Mouse (Mus musculus): ENCODE measurements around the gene Rras. TPM values are rescaled to one million over a fixed set of nuclear protein-coding genes. Genes with fewer than 3 reads are reported as not detected.
A peak's percentile ranks its signal among the peaks of the same experiment; 100 is the strongest.
"Not testable (repeated sequence)": the region's sequence is repeated elsewhere in the genome, so short reads cannot be mapped to it uniquely, and the experiment has no call there.

Rras gene
- polyA plus RNA-seq, 1 experiment from 2014 or later = 23.6 TPM

DNA sequence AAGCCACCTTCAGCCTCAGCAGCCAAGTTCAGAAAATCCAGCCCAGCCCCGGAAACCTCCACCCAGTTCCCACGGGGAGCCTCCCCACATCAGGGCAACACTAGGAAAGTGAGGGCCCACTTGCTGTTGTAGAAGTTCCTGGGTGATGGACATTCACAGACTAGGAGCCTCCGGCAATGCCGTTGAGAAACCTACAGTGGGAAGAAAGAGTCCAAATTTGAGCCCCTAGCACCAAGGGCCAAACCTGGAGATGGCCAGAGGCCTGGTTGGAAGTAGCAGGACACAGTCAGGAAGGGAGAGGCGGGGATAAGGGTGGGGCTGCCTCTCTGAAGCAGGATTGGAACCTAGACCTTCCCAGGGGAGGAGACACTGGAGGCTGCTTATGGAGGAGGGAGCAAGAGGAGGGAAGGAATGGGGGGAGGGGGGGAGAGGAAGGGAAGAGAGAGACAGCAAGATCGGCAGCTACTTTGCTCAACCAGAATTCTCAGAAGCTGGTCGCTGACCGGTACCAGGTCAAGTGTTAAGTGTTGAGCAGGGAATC, 1.3 kb downstream of the Rras start:
- Histone ChIP-seq H3K9me3 (replicated peaks) (no peaks in the 10 kb centered on the region), H3K36me3 (0 out of 2 replicates have a peak, but pooled peaks cover 1% of the 10 kb centered on the region), H3K27ac (replicated peaks) (no peak overlapping the region), H3K4me1 (peaks cover 53% of the 10 kb centered on the region), H3K27me3 (ENCODE audit: low read depth, poor library complexity, severe bottlenecking) (peaks cover 24% of the 10 kb centered on the region), H3K4me3 (peak overlapping the region; percentile 72)
- 42% methylated on average over 8 of the region's 8 CpGs for WGBS
- no peak for DNase-seq (ENCODE audit: low spot score)

- WGBS = 78% methylated on average over 9 of the region's 9 CpGs
- DNase-seq (ENCODE audit: low spot score) = no peak
- peaks cover 24% of the 10 kb centered on the region for H3K27me3 ChIP-seq (ENCODE audit: low read depth, poor library complexity, severe bottlenecking)
- H3K36me3 ChIP-seq = no peaks in the 10 kb centered on the region
- peaks cover 41% of the 10 kb centered on the region for H3K4me1 ChIP-seq
- H3K27ac ChIP-seq (replicated peaks) = no peak overlapping the region
- no peaks in the 10 kb centered on the region for H3K9me3 ChIP-seq (replicated peaks)
- H3K4me3 ChIP-seq = peak overlapping the region; percentile 7; the same call in 1 of the 2 replicates
Observed at GRCm38 (mm10) chr7:45020225-45020624, 2.5 kb downstream of the Rras start.

DNA sequence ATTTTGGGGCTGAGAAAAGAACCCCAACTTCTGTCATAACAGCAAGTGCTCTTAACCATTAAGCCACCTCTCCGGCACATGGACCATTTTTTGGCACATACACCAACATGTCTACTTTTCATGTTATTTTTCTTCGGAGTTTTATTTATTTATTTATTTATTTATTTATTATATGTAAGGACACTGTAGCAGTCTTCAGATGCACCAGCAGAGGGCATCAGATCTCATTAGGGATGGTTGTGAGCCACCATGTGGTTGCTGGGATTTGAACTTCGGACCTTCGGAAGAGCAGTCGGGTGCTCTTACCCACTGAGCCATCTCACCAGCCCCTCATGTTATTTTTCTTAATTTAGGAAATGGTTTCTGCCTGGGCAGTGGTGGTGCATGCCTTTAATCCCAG, 6.0 kb downstream of the Rras start:
- WGBS = 86% methylated on average over 5 of the region's 5 CpGs

DNA sequence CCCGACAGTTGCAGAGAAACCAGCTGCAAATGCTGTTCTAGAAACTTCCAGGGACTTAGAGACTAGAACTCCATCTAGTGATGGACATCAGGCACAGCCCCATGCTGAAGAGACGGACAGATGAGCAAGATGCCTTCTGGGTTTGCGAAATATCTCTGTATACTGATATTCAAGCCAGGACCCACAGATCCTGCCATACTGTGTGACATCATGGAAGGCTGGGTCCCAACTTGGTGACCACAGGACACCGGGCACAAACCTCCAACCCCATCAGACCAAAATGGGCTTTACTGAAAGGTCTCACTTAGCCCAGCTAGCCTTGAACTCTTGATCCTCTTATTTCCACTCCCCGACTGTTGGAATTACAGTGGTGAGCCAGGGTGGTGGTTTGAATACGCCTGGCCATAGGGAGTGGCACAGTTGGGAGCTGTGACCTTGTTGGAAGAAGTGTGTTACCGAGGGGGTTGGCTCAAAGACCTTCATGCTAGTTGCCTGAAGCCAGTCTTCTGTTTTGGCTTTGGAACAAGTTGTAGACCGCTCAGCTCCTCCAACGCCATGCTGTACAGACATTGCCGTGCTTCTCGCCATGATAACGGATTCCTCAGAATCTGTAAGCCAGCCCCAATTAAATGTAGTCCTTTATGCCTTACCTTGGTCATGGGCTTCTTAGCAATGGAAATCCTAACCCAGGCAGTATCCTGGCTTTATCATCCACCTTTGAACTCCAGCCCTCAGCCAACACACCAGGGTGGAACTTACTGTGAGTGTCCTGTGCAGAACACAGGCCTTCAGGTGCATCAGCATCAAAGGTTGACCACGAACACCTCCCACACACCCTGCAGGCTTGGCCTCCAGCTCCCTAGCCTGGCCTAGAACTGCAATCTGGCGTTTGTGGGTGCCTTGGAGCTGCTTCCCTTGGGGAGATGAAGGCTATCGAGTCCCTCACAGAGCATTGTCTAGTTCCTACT, 6.8 kb downstream of the Rras start:
- H3K27me3 ChIP-seq (ENCODE audit: low read depth, poor library complexity, severe bottlenecking) = peaks cover 11% of the 10 kb centered on the region; the same call in 1 of the 2 replicates
- no peak for DNase-seq (ENCODE audit: low spot score)
- no peak overlapping the region for H3K4me3 ChIP-seq
- H3K36me3 ChIP-seq = peaks cover 34% of the 10 kb centered on the region
- 89% methylated on average over 15 of the region's 15 CpGs for WGBS
- peaks cover 18% of the 10 kb centered on the region for H3K4me1 ChIP-seq
- H3K9me3 ChIP-seq (replicated peaks) = no peaks in the 10 kb centered on the region
- H3K27ac ChIP-seq (replicated peaks) = no peak overlapping the region

More for the DNA sequence above, 6.0 kb downstream of the Rras start:
- not testable (repeated sequence) for H3K4me3 ChIP-seq; H3K27ac ChIP-seq (replicated peaks); H3K9me3 ChIP-seq (replicated peaks); DNase-seq (ENCODE audit: low spot score)
- peaks cover 20% of the 10 kb centered on the region for H3K27me3 ChIP-seq (ENCODE audit: low read depth, poor library complexity, severe bottlenecking)
- H3K36me3 ChIP-seq = peaks cover 25% of the 10 kb centered on the region
- peaks cover 27% of the 10 kb centered on the region for H3K4me1 ChIP-seq

DNA sequence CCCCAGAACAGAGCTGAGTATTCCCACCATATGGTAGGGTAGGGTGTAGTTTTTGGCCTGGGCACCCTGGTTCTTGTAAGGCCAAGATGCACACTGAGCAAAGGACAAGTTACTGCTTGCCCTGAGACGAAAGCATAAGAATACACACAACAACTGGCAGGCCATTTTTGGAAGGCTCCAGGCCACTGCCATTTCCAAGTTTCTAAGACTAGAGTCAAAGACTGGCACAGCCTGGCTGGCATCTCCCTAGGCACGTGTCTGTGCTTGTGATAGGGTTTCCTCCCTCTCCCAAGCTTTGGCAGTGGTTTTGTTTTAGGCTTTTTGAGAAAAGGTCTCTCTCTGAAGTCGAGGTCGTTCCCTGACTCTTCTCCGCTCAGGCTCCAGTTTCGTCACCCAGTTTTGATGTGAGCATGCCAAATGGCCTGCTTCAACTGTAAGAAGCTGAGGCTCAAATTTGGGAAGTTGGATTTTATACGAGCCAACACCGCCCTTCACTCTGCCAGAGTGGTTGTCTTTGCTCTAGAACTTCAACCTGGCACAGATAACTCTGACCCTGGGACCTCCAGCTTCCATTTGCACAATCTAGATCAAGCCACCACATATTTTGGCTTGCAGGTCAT, 8.0 kb downstream of the Rras start:
- no peak overlapping the region for H3K27ac ChIP-seq (replicated peaks)
- H3K4me3 ChIP-seq = no peak overlapping the region
- no peak for DNase-seq (ENCODE audit: low spot score)

GRCm38 (mm10) chr7:45026256-45026655, 8.5 kb downstream of the Rras start:
- Histone ChIP-seq H3K27ac (replicated peaks) (no peak overlapping the region), H3K36me3 (peaks cover 51% of the 10 kb centered on the region), H3K4me3 (no peak overlapping the region), H3K27me3 (ENCODE audit: low read depth, poor library complexity, severe bottlenecking) (no peaks in the 10 kb centered on the region), H3K9me3 (replicated peaks) (no peaks in the 10 kb centered on the region), H3K4me1 (peaks cover 10% of the 10 kb centered on the region)
- no peak for DNase-seq (ENCODE audit: low spot score)
- 63% methylated on average over 2 of the region's 2 CpGs for WGBS

More for the DNA sequence above, 8.0 kb downstream of the Rras start:
- WGBS = 82% methylated on average over 8 of the region's 8 CpGs
- H3K9me3 ChIP-seq (replicated peaks) = no peaks in the 10 kb centered on the region
- no peaks in the 10 kb centered on the region; the same call in 1 of the 2 replicates for H3K27me3 ChIP-seq (ENCODE audit: low read depth, poor library complexity, severe bottlenecking)
- peaks cover 45% of the 10 kb centered on the region for H3K36me3 ChIP-seq
- peaks cover 13% of the 10 kb centered on the region for H3K4me1 ChIP-seq

GRCm38 (mm10) chr7:45027761-45028160, 10.0 kb downstream of the Rras start:
- Histone ChIP-seq H3K36me3 (peaks cover 66% of the 10 kb centered on the region), H3K27me3 (ENCODE audit: low read depth, poor library complexity, severe bottlenecking) (no peaks in the 10 kb centered on the region), H3K4me3 (no peak overlapping the region), H3K27ac (replicated peaks) (no peak overlapping the region), H3K4me1 (peaks cover 9% of the 10 kb centered on the region; the same call in 1 of the 2 replicates), H3K9me3 (replicated peaks) (no peaks in the 10 kb centered on the region)
- 91% methylated on average over 9 of the region's 9 CpGs for WGBS
- DNase-seq (ENCODE audit: low spot score) = no peak

- peaks cover 72% of the 10 kb centered on the region for H3K36me3 ChIP-seq
- WGBS = 97% methylated on average over 11 of the region's 11 CpGs
Observed at GRCm38 (mm10) chr7:45028351-45028750, 10.6 kb downstream of the Rras start.

GRCm38 (mm10) chr7:45029995-45030394, 12.2 kb downstream of the Rras start:
- DNase-seq (ENCODE audit: low spot score) = no peak
- Histone ChIP-seq H3K9me3 (replicated peaks) (no peaks in the 10 kb centered on the region), H3K27me3 (ENCODE audit: low read depth, poor library complexity, severe bottlenecking) (no peaks in the 10 kb centered on the region), H3K36me3 (peaks cover 88% of the 10 kb centered on the region), H3K4me3 (no peak overlapping the region), H3K27ac (replicated peaks) (no peak overlapping the region), H3K4me1 (peaks cover 9% of the 10 kb centered on the region; the same call in 1 of the 2 replicates)
- 94% methylated on average over 6 of the region's 6 CpGs for WGBS

More at GRCm38 (mm10) chr7:45028351-45028750, 10.6 kb downstream of the Rras start:
- no peak for DNase-seq (ENCODE audit: low spot score)
- peak overlapping the region; percentile 17; the same call in 1 of the 2 replicates for H3K4me3 ChIP-seq
- H3K27ac ChIP-seq (replicated peaks) = no peak overlapping the region
- peaks cover 9% of the 10 kb centered on the region; the same call in 1 of the 2 replicates for H3K4me1 ChIP-seq
- H3K9me3 ChIP-seq (replicated peaks) = no peaks in the 10 kb centered on the region
- H3K27me3 ChIP-seq (ENCODE audit: low read depth, poor library complexity, severe bottlenecking) = no peaks in the 10 kb centered on the region

- no peaks in the 10 kb centered on the region for H3K9me3 ChIP-seq (replicated peaks)
- WGBS = 95% methylated on average over 8 of the region's 8 CpGs
- H3K36me3 ChIP-seq = peaks cover 97% of the 10 kb centered on the region
- no peaks in the 10 kb centered on the region for H3K27me3 ChIP-seq (ENCODE audit: low read depth, poor library complexity, severe bottlenecking)
- H3K4me3 ChIP-seq = no peak overlapping the region
- no peak overlapping the region for H3K27ac ChIP-seq (replicated peaks)
- DNase-seq (ENCODE audit: low spot score) = no peak
- H3K4me1 ChIP-seq = peaks cover 6% of the 10 kb centered on the region; the same call in 1 of the 2 replicates
Observed at GRCm38 (mm10) chr7:45030857-45031256, 13.1 kb downstream of the Rras start.

DNA sequence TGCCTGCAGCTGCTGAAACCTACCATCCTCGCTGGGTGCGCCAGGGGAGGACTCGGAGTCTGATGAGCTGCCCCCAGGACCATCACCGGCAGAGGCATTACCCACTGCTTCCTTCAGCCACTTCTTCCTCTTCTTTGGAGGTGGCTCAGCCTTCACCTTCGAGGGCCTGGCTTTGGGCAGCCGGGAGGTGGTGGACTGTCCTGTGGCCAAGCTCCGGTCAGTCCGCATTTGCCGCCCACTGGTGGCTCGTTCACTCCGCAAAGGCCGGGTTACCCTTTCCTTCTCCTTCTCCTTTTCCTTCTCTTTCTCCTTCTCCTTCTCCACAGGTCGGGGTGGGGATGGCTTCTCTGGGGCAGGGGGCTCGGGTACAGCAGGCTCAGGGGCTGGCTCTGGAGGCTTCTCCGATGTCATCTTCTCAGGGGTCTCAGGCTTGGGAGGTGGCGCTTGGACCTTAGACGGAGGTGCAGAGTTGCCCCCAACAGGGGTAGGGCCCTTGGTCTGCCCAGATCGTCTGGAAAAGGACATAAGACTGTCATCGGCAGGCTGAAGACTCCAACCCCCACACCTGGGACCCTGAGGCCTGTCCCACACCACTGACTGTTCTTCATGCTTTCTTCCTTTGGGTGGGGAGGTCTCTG, 16.1 kb downstream of the Rras start:
- no peak overlapping the region for H3K4me3 ChIP-seq
- no peaks in the 10 kb centered on the region for H3K4me1 ChIP-seq
- H3K27ac ChIP-seq (replicated peaks) = no peak overlapping the region
- peaks cover 100% of the 10 kb centered on the region for H3K36me3 ChIP-seq
- no peak for DNase-seq (ENCODE audit: low spot score)
- 93% methylated on average over 19 of the region's 19 CpGs for WGBS
- H3K9me3 ChIP-seq (replicated peaks) = no peaks in the 10 kb centered on the region
- no peaks in the 10 kb centered on the region for H3K27me3 ChIP-seq (ENCODE audit: low read depth, poor library complexity, severe bottlenecking)

GRCm38 (mm10) chr7:45035631-45036030, 17.9 kb downstream of the Rras start:
- H3K36me3 ChIP-seq = peaks cover 100% of the 10 kb centered on the region
- H3K4me1 ChIP-seq = no peaks in the 10 kb centered on the region
- H3K27me3 ChIP-seq (ENCODE audit: low read depth, poor library complexity, severe bottlenecking) = no peaks in the 10 kb centered on the region
- no peak overlapping the region for H3K4me3 ChIP-seq
- no peaks in the 10 kb centered on the region for H3K9me3 ChIP-seq (replicated peaks)
- H3K27ac ChIP-seq (replicated peaks) = no peak overlapping the region
- WGBS = 94% methylated on average over 3 of the region's 3 CpGs
- DNase-seq (ENCODE audit: low spot score) = no peak

Measured in midbrain, embryonic 10.5 days (tissue).